ENCODE assay signal across 15 mouse cellular contexts in the genomic region with DNA sequence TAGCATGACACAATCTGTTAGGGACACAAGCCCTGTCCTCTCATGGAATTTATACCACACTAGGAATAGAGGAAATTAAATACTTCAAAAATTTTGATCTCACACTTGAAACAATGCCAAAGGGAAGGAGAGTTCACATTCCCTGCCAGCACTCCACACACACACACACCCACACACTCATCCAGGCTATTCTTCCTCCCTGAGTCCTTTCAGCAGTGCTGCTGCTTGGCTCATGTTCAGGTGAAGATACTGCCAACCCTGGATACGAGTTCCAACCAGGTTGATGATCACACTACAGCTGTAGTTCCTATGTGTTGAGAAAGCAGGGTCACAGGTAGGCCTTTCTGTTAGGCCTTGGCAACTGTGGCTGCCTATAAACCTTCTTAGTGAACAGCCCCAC.
DNase-seq lines count a peak whose midpoint lies in the region; ATAC-seq and TF ChIP-seq lines count a peak whose summit lies in the region.
"Had no signal": no experiment of that assay in that cellular context is flagged by ENCODE, and none has a peak within 500 bp of the region (broad histone marks: within the 10 kb centered on the region; RNA-seq: fewer than 3 reads in every experiment).

No protein-coding gene starts in this region.

- H3K36me3 ChIP-seq in hindbrain, postnatal 0 days (ENCODE audit: insufficient read depth, low read length), result no peaks in the 10 kb centered on the region
- no peaks in the 10 kb centered on the region for H3K36me3 ChIP-seq in hindbrain, embryonic 13.5 days
- H3K36me3 ChIP-seq: embryonic facial prominence, embryonic 12.5 days; midbrain, embryonic 13.5 days had no signal

- 40% methylated on average over 1 of the region's 1 CpGs for WGBS in hindbrain, postnatal 0 days
- WGBS in hindbrain, embryonic 13.5 days, result 72% methylated on average over 1 of the region's 1 CpGs

- H3K4me1 ChIP-seq in hindbrain, postnatal 0 days (ENCODE audit: insufficient read depth, low read length), result 0 out of 2 replicates have a peak, but pooled peaks cover 3% of the 10 kb centered on the region
- H3K4me1 ChIP-seq in hindbrain, embryonic 13.5 days (replicated peaks), result 0 out of 2 replicates have a peak, but pooled peaks cover 9% of the 10 kb centered on the region
- H3K4me1 ChIP-seq: embryonic facial prominence, embryonic 12.5 days; midbrain, embryonic 13.5 days had no signal

- DNase-seq in cerebellum, postnatal 25 days, result peak; percentile 9 to 13
- DNase-seq in hindbrain, postnatal 0 days (ENCODE audit: low spot score), result peak; percentile 12
- peak; percentile 4 for DNase-seq in ovary, postnatal 36 days (ENCODE audit: low spot score)
- no peak for DNase-seq in ovary, postnatal 10 days (ENCODE audit: low spot score)
- peak; percentile 1 for DNase-seq in lung, postnatal 25 days (ENCODE audit: low spot score)
- DNase-seq in embryo, embryonic 11 days, result no peak
- DNase-seq: cerebellum, adult 9-11 months; heart, adult 18-20 months; thymus, postnatal 4 days had no signal

- no peak overlapping the region for H3K4me2 ChIP-seq in hindbrain, postnatal 0 days (ENCODE audit: low read depth, low read length)
- no peak overlapping the region for H3K4me2 ChIP-seq in hindbrain, embryonic 13.5 days
- H3K4me2 ChIP-seq: embryonic facial prominence, embryonic 12.5 days; liver, embryonic 11.5 days; midbrain, embryonic 13.5 days had no signal

- no peak for TF ChIP-seq CTCF in hindbrain, postnatal 0 days (IDR thresholded peaks at IDR 0.05; ENCODE audit: low read depth)

- H3K9me3 ChIP-seq in hindbrain, postnatal 0 days (ENCODE audit: low read length), result no peaks in the 10 kb centered on the region
- no peaks in the 10 kb centered on the region for H3K9me3 ChIP-seq in hindbrain, embryonic 13.5 days
- H3K9me3 ChIP-seq: embryonic facial prominence, embryonic 12.5 days; midbrain, embryonic 13.5 days had no signal

- no peak overlapping the region for H3K27ac ChIP-seq in hindbrain, postnatal 0 days
- H3K27ac ChIP-seq in hindbrain, embryonic 13.5 days, result no peak overlapping the region
- H3K27ac ChIP-seq: embryonic facial prominence, embryonic 12.5 days; macrophage; midbrain, embryonic 13.5 days had no signal

- H3K9ac ChIP-seq in hindbrain, postnatal 0 days (replicated peaks; ENCODE audit: low read length), result no peak overlapping the region
- no peak overlapping the region for H3K9ac ChIP-seq in hindbrain, embryonic 13.5 days
- H3K9ac ChIP-seq: embryonic facial prominence, embryonic 12.5 days; midbrain, embryonic 13.5 days had no signal

- ATAC-seq in cerebellum, adult (ENCODE audit: insufficient number of reproducible peaks, low FRiP score, low TSS enrichment), result no peak
- no peak for ATAC-seq in hindbrain, postnatal 0 days
- no peak for ATAC-seq in hindbrain, embryonic 13.5 days (ENCODE audit: low FRiP score)
- ATAC-seq: midbrain, embryonic 13.5 days had no signal

- H3K27me3 ChIP-seq in hindbrain, postnatal 0 days (ENCODE audit: insufficient read depth, low read length), result no peaks in the 10 kb centered on the region
- H3K27me3 ChIP-seq in hindbrain, embryonic 13.5 days, result no peaks in the 10 kb centered on the region
- H3K27me3 ChIP-seq: embryonic facial prominence, embryonic 12.5 days; midbrain, embryonic 13.5 days had no signal

- H3K4me3 ChIP-seq in hindbrain, postnatal 0 days (ENCODE audit: low read length), result no peak overlapping the region
- H3K4me3 ChIP-seq in hindbrain, embryonic 13.5 days, result no peak overlapping the region
- H3K4me3 ChIP-seq: embryonic facial prominence, embryonic 12.5 days; midbrain, embryonic 13.5 days had no signal

Comparison
In these comparisons a context has a peak if more than half of its experiments do, and no peak if none do; other contexts are left out.
1. DNase-seq: peak in cerebellum, postnatal 25 days (2 of 2), hindbrain, postnatal 0 days (single experiment), ovary, postnatal 36 days (single experiment) and lung, postnatal 25 days (single experiment); none in ovary, postnatal 10 days (single experiment) and embryo, embryonic 11 days (single experiment).